Mouse (Mus musculus): Measurements from ENCODE around the gene Camsap2.

GRCm38 (mm10) chr1:136244469-136244868 lies 101.4 kb downstream of the Camsap2 start:
- no peak for TF ChIP-seq GATA1 (IDR thresholded peaks at IDR 0.05; ENCODE audit: borderline replicate concordance, low read length)
- TF ChIP-seq CTCF (IDR thresholded peaks at IDR 0.05; ENCODE audit: low read depth, low read length), result no peak
- no peak for TF ChIP-seq TAL1 (conservative IDR thresholded peaks at IDR 0.05; ENCODE audit: low read depth, low read length)
